Mouse (Mus musculus) hindbrain, postnatal 0 days (tissue): Measurements from ENCODE around the gene Cenpu. TPM values are rescaled to one million over a fixed set of nuclear protein-coding genes. Genes with fewer than 3 reads are reported as not detected.

Experiments used
- ATAC-seq: fragments of 200-750 bp; cut with Nextera tagmentation; 2 replicates; pipeline ENCODE4 v1.8.0; 2017; ENCODE audit warnings: mild to moderate bottlenecking, moderate TSS enrichment, moderate library complexity
- DNase-seq: peaks from one replicate; pipeline ENCODE4 v3.0.0-alpha.2; 2015; ENCODE audit warnings: low spot score
- H3K27ac ChIP-seq: fragments of 300-500 bp; sonication (generic); 2 replicates; pipeline ENCODE4 v1.5.1; 2014; ENCODE audit warnings: mild to moderate bottlenecking
- H3K27me3 ChIP-seq: fragments of 300-500 bp; sonication (generic); 2 replicates; pipeline ENCODE4 v1.6.1; 2014; ENCODE audit warnings: low read length, mixed read lengths; ENCODE audit not compliant: insufficient read depth
- H3K36me3 ChIP-seq: fragments of 300-500 bp; sonication (generic); 2 replicates; pipeline ENCODE4 v1.6.1; 2014; ENCODE audit warnings: low read length, mixed read lengths; ENCODE audit not compliant: insufficient read depth
- H3K4me1 ChIP-seq: fragments of 300-500 bp; sonication (generic); 2 replicates; pipeline ENCODE4 v1.6.1; 2014; ENCODE audit warnings: antibody characterized with exemption, low read length, mixed read lengths; ENCODE audit not compliant: insufficient read depth
- H3K4me2 ChIP-seq: fragments of 300-500 bp; sonication (generic); 2 replicates; pipeline ENCODE4 v1.6.1; 2014; ENCODE audit warnings: low read depth, mild to moderate bottlenecking, low read length, moderate library complexity, mixed read lengths
- H3K4me3 ChIP-seq: fragments of 300-500 bp; sonication (generic); 2 replicates; pipeline ENCODE4 v1.5.1; 2014; ENCODE audit warnings: low read length
- H3K9ac ChIP-seq: fragments of 300-500 bp; sonication (generic); replicated peaks from 2 replicates; pipeline ENCODE4 v1.6.1; 2014; ENCODE audit warnings: mild to moderate bottlenecking, low read length, moderate library complexity, mixed read lengths
- H3K9me3 ChIP-seq: fragments of 300-500 bp; sonication (generic); 2 replicates; pipeline ENCODE4 v1.6.1; 2016; ENCODE audit warnings: low read length, mixed read lengths
- CTCF ChIP-seq: IDR thresholded peaks from 2 replicates; pipeline ENCODE4 v1.5.1; 2016; ENCODE audit warnings: antibody characterized with exemption, control low read depth, low read depth
- WGBS: fragments of 180-500 bp; shearing (Covaris S2); extraction: QIAGEN DNeasy Blood & Tissue Kit; methylation state at CpG from one replicate; pipeline ENCODE4 v1.1.7; 2014; 5-methylcytosine and 5-hydroxymethylcytosine counted together
- polyA plus RNA-seq: library from polyadenylated mRNA; unstranded; fragments of >200 nt; fragmentation: Nextera tagmentation; extraction: Ambion mirVana; gene quantifications from 2 replicates; pipeline ENCODE4 v1.2.1, GENCODE M21; 2015
- total RNA-seq: library from RNA; depleted of rRNA; stranded (reverse); fragments of >200 nt; gene quantifications from 2 replicates; pipeline ENCODE4 v1.2.3, GENCODE M21; 2014

Cenpu gene
- total and polyA plus RNA-seq, 2 experiments from 2014 or later: 6.0 to 8.0 TPM

- Histone ChIP-seq H3K36me3 (no peaks in the 10 kb centered on the region), H3K4me3 (no peak overlapping the region), H3K9ac (no peak overlapping the region), H3K9me3 (no peaks in the 10 kb centered on the region), H3K27ac (no peak overlapping the region), H3K4me1 (no peaks in the 10 kb centered on the region), H3K4me2 (no peak overlapping the region), H3K27me3 (no peaks in the 10 kb centered on the region)
- 91% methylated on average over 2 of the region's 2 CpGs for WGBS
- ATAC-seq (no peak), DNase-seq (no peak)
- no peak for TF ChIP-seq CTCF
Measured at GRCm38 (mm10) chr8:46598114-46598513, 46.3 kb downstream of the Cenpu start.

- Histone ChIP-seq H3K9me3 (no peaks in the 10 kb centered on the region), H3K4me2 (no peak overlapping the region), H3K27ac (no peak overlapping the region), H3K4me3 (no peak overlapping the region), H3K9ac (no peak overlapping the region), H3K27me3 (no peaks in the 10 kb centered on the region), H3K4me1 (no peaks in the 10 kb centered on the region), H3K36me3 (no peaks in the 10 kb centered on the region)
- 98% methylated on average over 5 of the region's 5 CpGs for WGBS
- ATAC-seq (no peak), DNase-seq (no peak)
- TF ChIP-seq CTCF: no peak
Measured at GRCm38 (mm10) chr8:46598753-46599152, 46.9 kb downstream of the Cenpu start.

GRCm38 (mm10) chr8:46599314-46599904 lies 47.6 kb downstream of the Cenpu start:
- Histone ChIP-seq H3K27ac (no peak overlapping the region), H3K9me3 (no peaks in the 10 kb centered on the region), H3K36me3 (no peaks in the 10 kb centered on the region), H3K4me3 (no peak overlapping the region), H3K9ac (no peak overlapping the region), H3K4me1 (no peaks in the 10 kb centered on the region), H3K4me2 (no peak overlapping the region), H3K27me3 (no peaks in the 10 kb centered on the region)
- WGBS: 95% methylated on average over 7 of the region's 7 CpGs
- ATAC-seq (no peak), DNase-seq (no peak)
- TF ChIP-seq CTCF: no peak

- no peak overlapping the region for H3K27ac ChIP-seq
- no peak overlapping the region for H3K4me2 ChIP-seq
- H3K4me3 ChIP-seq: no peak overlapping the region
- H3K9ac ChIP-seq: no peak overlapping the region
- 59% methylated on average over 10 of the region's 10 CpGs for WGBS
- H3K4me1 ChIP-seq: no peaks in the 10 kb centered on the region
- no peaks in the 10 kb centered on the region for H3K9me3 ChIP-seq
- DNase-seq (no peak), ATAC-seq (no peak)
- no peaks in the 10 kb centered on the region for H3K27me3 ChIP-seq
- no peak for TF ChIP-seq CTCF
- no peaks in the 10 kb centered on the region for H3K36me3 ChIP-seq
Measured at GRCm38 (mm10) chr8:46600959-46601707, 49.3 kb downstream of the Cenpu start.

- no peak overlapping the region for H3K9ac ChIP-seq
- DNase-seq (no peak), ATAC-seq (no peak)
- H3K9me3 ChIP-seq: no peaks in the 10 kb centered on the region
- no peaks in the 10 kb centered on the region for H3K27me3 ChIP-seq
- no peaks in the 10 kb centered on the region for H3K36me3 ChIP-seq
- H3K27ac ChIP-seq: no peak overlapping the region
- no peak overlapping the region for H3K4me2 ChIP-seq
- H3K4me3 ChIP-seq: no peak overlapping the region
- 91% methylated on average over 5 of the region's 5 CpGs for WGBS
- H3K4me1 ChIP-seq: no peaks in the 10 kb centered on the region
- TF ChIP-seq CTCF: no peak
Measured at GRCm38 (mm10) chr8:46603587-46603986, 51.8 kb downstream of the Cenpu start.

GRCm38 (mm10) chr8:46606930-46607329 lies 55.1 kb downstream of the Cenpu start:
- Histone ChIP-seq H3K36me3 (no peaks in the 10 kb centered on the region), H3K4me2 (no peak overlapping the region), H3K9me3 (no peaks in the 10 kb centered on the region), H3K4me1 (no peaks in the 10 kb centered on the region), H3K9ac (no peak overlapping the region), H3K4me3 (no peak overlapping the region), H3K27ac (no peak overlapping the region), H3K27me3 (no peaks in the 10 kb centered on the region)
- 94% methylated on average over 1 of the region's 1 CpGs for WGBS
- DNase-seq (no peak), ATAC-seq (no peak)
- TF ChIP-seq CTCF: no peak

- Histone ChIP-seq H3K4me2 (no peak overlapping the region), H3K27ac (no peak overlapping the region), H3K36me3 (no peaks in the 10 kb centered on the region), H3K9ac (no peak overlapping the region), H3K4me1 (no peaks in the 10 kb centered on the region), H3K9me3 (no peaks in the 10 kb centered on the region), H3K4me3 (no peak overlapping the region), H3K27me3 (no peaks in the 10 kb centered on the region)
- TF ChIP-seq CTCF: no peak
- 92% methylated on average over 8 of the region's 8 CpGs for WGBS
- ATAC-seq (no peak), DNase-seq (no peak)
Measured at GRCm38 (mm10) chr8:46611557-46611956, 59.7 kb downstream of the Cenpu start.
